Mouse (Mus musculus) neural tube, embryonic 12.5 days (tissue): ENCODE measurements around the gene Ccdc78. TPM values are rescaled to one million over a fixed set of nuclear protein-coding genes. Genes with fewer than 3 reads are reported as not detected.
A peak's percentile ranks its signal among the peaks of the same experiment; 100 is the strongest.

Experiments used
- ATAC-seq: fragments of 200-750 bp; cut with Nextera tagmentation; 2 replicates; pipeline ENCODE4 v1.8.0; 2017; ENCODE audit warnings: low read depth, mild to moderate bottlenecking, moderate TSS enrichment, moderate library complexity; ENCODE audit not compliant: low FRiP score
- H3K27ac ChIP-seq: fragments of 300-500 bp; sonication (generic); 2 replicates; pipeline ENCODE4 v1.5.1; 2016
- H3K27me3 ChIP-seq: fragments of 300-500 bp; sonication (generic); replicated peaks from 2 replicates; pipeline ENCODE4 v1.6.1; 2016; ENCODE audit warnings: mild to moderate bottlenecking
- H3K36me3 ChIP-seq: fragments of 300-500 bp; sonication (generic); 2 replicates; pipeline ENCODE4 v1.6.1; 2016; ENCODE audit warnings: mild to moderate bottlenecking
- H3K4me1 ChIP-seq: fragments of 300-500 bp; sonication (generic); 2 replicates; pipeline ENCODE4 v1.6.1; 2016
- H3K4me2 ChIP-seq: fragments of 300-500 bp; sonication (generic); replicated peaks from 2 replicates; pipeline ENCODE4 v1.6.1; 2016; ENCODE audit warnings: mild to moderate bottlenecking
- H3K4me3 ChIP-seq: fragments of 300-500 bp; sonication (generic); 2 replicates; pipeline ENCODE4 v1.5.1; 2016
- H3K9ac ChIP-seq: fragments of 300-500 bp; sonication (generic); 2 replicates; pipeline ENCODE4 v1.6.1; 2016; ENCODE audit warnings: mild to moderate bottlenecking
- H3K9me3 ChIP-seq: fragments of 300-500 bp; sonication (generic); 2 replicates; pipeline ENCODE4 v1.6.1; 2016; ENCODE audit warnings: mild to moderate bottlenecking
- WGBS: fragments of 180-500 bp; shearing (Covaris S2); methylation state at CpG from one replicate; pipeline ENCODE4 v1.1.7; 2016; 5-methylcytosine and 5-hydroxymethylcytosine counted together
- polyA plus RNA-seq: library from polyadenylated mRNA; unstranded; fragments of >200 nt; fragmentation: Nextera tagmentation; extraction: Ambion mirVana; gene quantifications from 2 replicates; pipeline ENCODE4 v1.2.1, GENCODE M21; 2016

The Ccdc78 gene
- polyA plus RNA-seq, 1 experiment from 2014 or later: 0.33 TPM

DNA sequence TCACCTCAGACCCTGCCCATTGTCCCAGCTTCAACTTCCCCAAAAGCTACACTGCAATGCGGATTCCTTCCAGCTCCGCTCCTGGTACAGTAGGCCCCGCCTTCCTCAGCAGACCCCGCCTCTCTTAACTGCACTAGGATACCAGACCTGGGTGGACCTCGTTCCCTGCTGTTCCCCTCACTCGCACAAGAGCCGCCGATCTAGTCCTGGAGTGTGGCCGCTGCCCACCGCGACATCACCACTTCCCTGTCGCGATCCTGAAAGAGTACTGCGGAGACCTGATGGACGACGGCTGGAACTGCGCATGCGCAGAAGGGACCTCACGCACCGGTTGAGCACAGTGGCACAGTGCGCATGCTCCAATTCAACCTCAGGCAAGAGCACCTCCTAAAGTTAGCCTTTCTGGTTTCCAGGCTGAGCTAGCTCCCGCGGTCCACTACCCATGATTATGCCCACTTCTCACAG is 1.1 kb upstream of the Ccdc78 start, which contains the start of gene Haghl:
TSS of gene Haghl (minus strand) at position 393 of the 465 bp plus-strand sequence.
- peaks cover 20% of the 10 kb centered on the region for H3K4me1 ChIP-seq
- ATAC-seq: peak; percentile 77
- peaks cover 61% of the 10 kb centered on the region for H3K36me3 ChIP-seq
- H3K4me2 ChIP-seq: peak within 1 kb of the TSS; percentile 78
- under 1% methylated on average over 23 of the region's 23 CpGs for WGBS
- H3K9ac ChIP-seq: peak within 1 kb of the TSS; percentile 54
- H3K9me3 ChIP-seq: no peaks in the 10 kb centered on the region
- H3K4me3 ChIP-seq: peak within 1 kb of the TSS; percentile 58
- no peaks in the 10 kb centered on the region for H3K27me3 ChIP-seq
- H3K27ac ChIP-seq: peak within 1 kb of the TSS; percentile 74

DNA sequence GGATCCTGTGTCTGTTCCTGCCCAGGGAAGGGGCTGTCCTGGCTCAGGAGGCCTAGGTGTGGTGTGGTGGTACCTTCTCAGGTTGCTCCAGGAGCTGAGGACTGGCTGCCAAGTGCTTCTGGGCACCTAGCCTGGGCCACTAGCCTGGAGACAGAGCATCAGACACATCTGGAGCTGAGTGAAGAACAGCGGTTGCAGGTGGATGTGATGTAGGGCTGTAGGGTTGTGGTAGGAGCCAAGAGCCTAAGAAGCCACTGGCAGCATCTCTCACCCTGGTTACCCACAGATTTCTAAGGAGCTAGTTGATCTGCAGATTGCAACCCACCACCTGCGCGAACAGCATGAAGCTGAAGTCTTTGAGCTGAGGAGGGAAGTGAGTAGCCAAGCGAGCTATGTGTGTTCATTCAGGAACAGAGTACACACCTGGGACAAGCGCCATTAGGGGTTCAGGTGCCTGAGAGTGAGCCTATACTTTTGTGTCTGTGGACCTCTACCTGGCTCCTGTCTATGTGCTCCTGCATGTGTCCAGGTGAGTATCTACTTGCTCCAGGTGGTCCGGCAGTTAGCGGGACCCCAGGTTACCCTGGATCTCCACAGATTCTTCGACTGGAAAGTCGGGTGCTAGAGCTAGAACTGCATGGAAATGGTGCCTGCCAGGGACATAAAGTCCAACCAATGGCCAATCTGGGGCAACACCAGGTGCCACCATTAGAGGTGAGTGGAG is 563 bp downstream of the Ccdc78 start:
- H3K9ac ChIP-seq: no peak overlapping the region
- peaks cover 34% of the 10 kb centered on the region for H3K4me1 ChIP-seq
- ATAC-seq: no peak
- no peak overlapping the region for H3K4me3 ChIP-seq
- H3K27me3 ChIP-seq: no peaks in the 10 kb centered on the region
- H3K9me3 ChIP-seq: no peaks in the 10 kb centered on the region
- no peak overlapping the region for H3K4me2 ChIP-seq
- H3K27ac ChIP-seq: no peak overlapping the region
- WGBS: 90% methylated on average over 9 of the region's 9 CpGs
- peaks cover 44% of the 10 kb centered on the region for H3K36me3 ChIP-seq

DNA sequence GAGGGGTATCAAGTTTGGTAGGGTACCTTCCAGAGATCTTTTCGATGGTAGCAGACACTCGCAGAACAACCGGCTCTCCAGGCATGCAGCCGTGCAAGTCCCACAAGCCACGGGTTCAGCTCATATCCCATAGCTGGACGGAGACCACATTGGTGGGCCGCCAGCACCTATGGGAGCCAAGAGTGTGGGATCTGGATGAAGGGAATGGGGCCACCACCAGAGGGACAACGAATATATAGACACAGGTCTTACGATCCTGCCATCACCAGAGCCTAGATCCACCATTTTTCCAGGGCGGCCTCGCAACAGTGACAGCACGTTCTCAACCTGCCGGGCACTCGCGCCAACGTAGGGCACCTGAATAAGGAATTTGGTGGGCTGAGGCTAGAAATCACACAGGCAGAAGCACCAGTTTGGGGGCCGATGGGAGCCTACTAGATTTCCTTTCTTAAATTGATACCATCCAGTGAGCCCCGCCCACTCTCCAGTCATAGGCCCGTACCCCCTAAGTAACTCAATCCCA is 5.0 kb downstream of the Ccdc78 start:
- Histone ChIP-seq H3K4me3 (peak overlapping the region; percentile 72), H3K4me1 (peaks cover 54% of the 10 kb centered on the region), H3K9me3 (no peaks in the 10 kb centered on the region), H3K27ac (peak overlapping the region; percentile 79; the same call in 1 of the 2 replicates), H3K9ac (peak overlapping the region; percentile 79), H3K4me2 (peak overlapping the region; percentile 95), H3K36me3 (peaks cover 23% of the 10 kb centered on the region), H3K27me3 (no peaks in the 10 kb centered on the region)
- ATAC-seq: no peak
- 28% methylated on average over 19 of the region's 19 CpGs for WGBS

DNA sequence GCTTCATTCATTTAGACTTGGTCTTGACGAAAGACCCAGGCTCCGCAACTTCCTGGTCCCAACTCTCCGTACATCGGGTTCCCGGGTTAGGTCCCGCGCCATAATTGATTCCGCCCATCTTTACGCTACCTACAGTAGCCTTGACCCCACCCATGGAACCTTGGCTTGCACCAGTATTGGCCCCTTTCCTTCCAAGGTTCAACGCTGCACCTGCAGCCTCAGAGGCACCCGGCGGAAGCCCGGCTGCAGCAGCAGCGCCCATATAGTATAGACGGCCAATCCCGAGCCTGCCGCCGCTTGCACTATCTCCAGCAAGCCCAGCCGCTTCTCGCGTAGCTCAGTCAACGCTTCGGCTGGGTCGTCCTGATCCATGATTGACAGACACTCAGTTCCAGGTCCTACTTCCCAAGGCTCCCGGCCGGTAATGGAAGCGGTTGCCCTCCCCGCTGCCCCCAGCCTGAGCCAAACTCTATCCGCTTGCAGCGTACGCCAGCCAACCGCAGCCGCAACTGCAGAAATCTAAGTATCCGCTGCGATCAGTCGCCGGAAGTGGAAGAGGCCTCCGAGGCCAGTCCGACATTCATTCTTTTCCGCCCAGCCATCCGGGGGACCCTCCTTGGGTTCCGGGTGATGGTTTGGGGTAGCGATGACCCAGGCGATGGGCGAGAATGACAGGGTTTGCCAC is 5.6 kb downstream of the Ccdc78 start:
- Histone ChIP-seq H3K9me3 (no peaks in the 10 kb centered on the region), H3K27ac (peak overlapping the region; percentile 79), H3K36me3 (peaks cover 23% of the 10 kb centered on the region), H3K9ac (peak overlapping the region; percentile 79), H3K4me2 (peak overlapping the region; percentile 95), H3K4me3 (peak overlapping the region; percentile 72), H3K27me3 (no peaks in the 10 kb centered on the region), H3K4me1 (peaks cover 56% of the 10 kb centered on the region)
- whole genome bisulfite sequencing: under 1% methylated on average over 45 of the region's 45 CpGs
- peak; percentile 32; the same call in 1 of the 2 replicates for ATAC-seq

DNA sequence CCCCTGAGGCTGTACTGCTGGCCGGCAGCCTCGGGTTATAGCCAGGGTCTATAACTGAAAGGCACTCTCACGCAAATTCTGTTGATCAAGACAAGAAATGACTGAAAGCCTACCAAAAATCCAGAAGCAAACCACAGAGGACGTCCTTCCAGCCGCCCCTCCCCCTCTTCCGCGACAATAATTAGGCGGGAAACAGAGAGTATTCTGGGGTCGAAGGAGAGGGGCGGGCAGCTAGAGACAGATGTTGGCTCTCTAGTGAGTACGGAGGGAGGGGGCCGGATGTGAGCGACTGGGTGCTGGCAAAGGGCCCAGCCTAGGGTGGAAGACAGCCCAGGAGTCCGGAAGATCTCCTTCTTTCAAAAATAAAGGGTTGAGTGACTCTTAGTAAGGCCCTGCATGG is 6.2 kb downstream of the Ccdc78 start, which contains the start of gene Fam173a:
TSS of gene Fam173a (minus strand) at position 287 of the 400 bp plus-strand sequence.
- peaks cover 19% of the 10 kb centered on the region for H3K36me3 ChIP-seq
- peak within 1 kb of the TSS; percentile 79 for H3K27ac ChIP-seq
- H3K4me2 ChIP-seq: peak within 1 kb of the TSS; percentile 95
- ATAC-seq: peak; percentile 26
- peaks cover 62% of the 10 kb centered on the region for H3K4me1 ChIP-seq
- peak within 1 kb of the TSS; percentile 79 for H3K9ac ChIP-seq
- WGBS: 0% methylated on average over 14 of the region's 14 CpGs
- no peaks in the 10 kb centered on the region for H3K9me3 ChIP-seq
- no peaks in the 10 kb centered on the region for H3K27me3 ChIP-seq
- peak within 1 kb of the TSS; percentile 72 for H3K4me3 ChIP-seq

DNA sequence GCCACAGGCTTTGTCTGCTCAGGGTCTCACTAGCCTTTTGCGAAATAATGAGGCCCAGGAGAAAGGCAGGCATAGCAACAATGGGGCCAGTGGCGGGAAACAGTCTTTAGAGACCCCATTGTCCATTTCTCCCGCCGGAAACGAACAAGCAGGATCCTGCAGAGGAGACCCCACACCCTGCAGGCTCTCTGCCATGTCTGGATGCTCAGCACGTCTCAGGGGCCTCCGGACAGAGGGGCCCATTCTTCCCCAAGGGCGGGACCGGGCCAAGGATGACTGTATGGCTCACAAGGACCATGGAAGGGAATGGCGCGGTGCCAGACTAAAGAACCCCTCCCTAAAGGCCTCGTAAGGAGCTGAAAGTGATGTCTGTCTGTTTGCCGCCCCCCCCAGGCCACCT is 7.8 kb downstream of the Ccdc78 start:
- Histone ChIP-seq H3K36me3 (peaks cover 7% of the 10 kb centered on the region), H3K4me3 (no peak overlapping the region), H3K4me2 (peak overlapping the region; percentile 95), H3K4me1 (peaks cover 62% of the 10 kb centered on the region), H3K9ac (peak overlapping the region; percentile 72; the same call in 1 of the 2 replicates), H3K9me3 (no peaks in the 10 kb centered on the region), H3K27me3 (no peaks in the 10 kb centered on the region), H3K27ac (peak overlapping the region; percentile 33; the same call in 1 of the 2 replicates)
- no peak for ATAC-seq
- 21% methylated on average over 13 of the region's 13 CpGs for WGBS

DNA sequence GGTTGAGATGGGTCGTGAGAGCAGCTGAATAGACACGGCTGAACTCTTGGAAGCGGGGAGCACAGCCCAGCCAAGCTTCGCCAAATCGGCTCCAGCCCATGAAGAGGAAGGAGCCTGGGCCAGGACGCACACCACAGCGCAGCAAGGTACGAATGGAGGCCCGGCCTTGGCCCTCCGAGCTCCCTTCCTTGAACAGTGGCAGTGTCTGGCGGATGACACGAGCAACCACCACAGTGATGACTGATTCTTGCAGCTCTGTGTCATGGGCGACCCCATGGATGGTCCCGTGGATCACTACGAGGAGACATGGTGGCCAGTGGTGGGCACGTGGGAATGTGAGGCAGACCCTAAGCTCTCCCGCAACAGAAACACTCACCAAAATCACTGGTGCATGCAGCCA is 8.6 kb downstream of the Ccdc78 start:
- 49% methylated on average over 17 of the region's 17 CpGs for WGBS
- Histone ChIP-seq H3K9ac (peak overlapping the region; percentile 72), H3K27ac (peak overlapping the region; percentile 34), H3K4me3 (peak overlapping the region; percentile 80), H3K4me1 (peaks cover 62% of the 10 kb centered on the region), H3K36me3 (no peaks in the 10 kb centered on the region), H3K4me2 (peak overlapping the region; percentile 95), H3K27me3 (no peaks in the 10 kb centered on the region), H3K9me3 (no peaks in the 10 kb centered on the region)
- ATAC-seq: no peak

DNA sequence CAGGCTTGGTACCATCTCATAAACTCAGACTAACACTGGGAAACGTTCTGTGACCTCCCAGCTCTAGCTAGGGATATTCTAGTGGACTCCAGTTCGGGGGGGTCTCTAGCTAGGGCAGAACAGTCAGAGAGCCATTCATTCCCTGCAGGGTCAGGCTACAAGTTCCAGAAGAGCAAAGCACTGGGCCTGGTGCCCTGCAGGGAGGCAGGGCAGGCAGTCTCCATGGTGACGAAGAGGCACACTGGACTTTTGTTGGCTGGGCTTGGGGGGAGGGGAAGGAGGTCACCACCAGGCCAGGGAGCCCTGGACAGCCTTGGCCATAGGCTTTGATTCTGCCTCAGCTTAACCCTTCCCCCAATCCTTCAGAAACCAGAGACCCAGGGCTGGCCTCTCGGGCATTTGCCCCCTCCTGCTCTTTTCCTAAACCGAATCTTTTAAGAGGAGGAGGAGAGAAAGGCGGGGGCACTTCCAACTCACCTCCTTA is 9.3 kb downstream of the Ccdc78 start, which contains the start of gene AC134908.4:
TSS of gene AC134908.4 (minus strand) at position 51 of the 484 bp plus-strand sequence.
- WGBS: under 1% methylated on average over 6 of the region's 6 CpGs
- no peak for ATAC-seq
- Histone ChIP-seq H3K36me3 (no peaks in the 10 kb centered on the region), H3K9ac (peak within 1 kb of the TSS; percentile 72), H3K4me1 (peaks cover 59% of the 10 kb centered on the region), H3K4me2 (peak within 1 kb of the TSS; percentile 95), H3K9me3 (no peaks in the 10 kb centered on the region), H3K27ac (peak within 1 kb of the TSS; percentile 47), H3K4me3 (peak within 1 kb of the TSS; percentile 80), H3K27me3 (no peaks in the 10 kb centered on the region)

DNA sequence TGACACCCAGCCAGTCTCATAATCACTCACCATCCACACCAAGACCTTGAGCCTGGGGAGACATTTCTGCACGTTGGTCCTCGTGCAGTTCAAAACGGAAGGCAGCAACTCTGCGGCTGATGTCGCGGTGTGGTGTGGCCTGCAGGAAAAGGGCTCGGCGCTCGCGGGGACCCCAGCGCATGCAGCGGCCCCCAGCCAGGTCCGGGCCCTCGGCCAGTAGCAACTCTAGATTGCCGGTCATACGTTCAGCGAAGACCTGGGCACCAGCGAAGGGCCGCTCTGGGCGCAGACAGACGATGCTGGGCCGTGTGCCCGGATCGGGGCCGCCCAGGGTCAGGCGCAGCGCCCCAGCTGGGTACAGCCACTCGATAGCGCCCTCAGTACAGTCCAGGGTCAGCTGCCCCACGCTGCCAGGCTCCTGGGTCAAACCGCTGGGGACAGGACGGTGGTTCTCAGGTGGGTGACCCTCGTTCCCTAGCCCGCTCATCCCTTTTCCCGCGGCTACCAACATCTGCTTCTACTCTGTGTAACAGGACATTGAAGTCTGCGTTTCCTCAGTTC is 9.9 kb downstream of the Ccdc78 start:
- Histone ChIP-seq H3K27me3 (no peaks in the 10 kb centered on the region), H3K27ac (peak overlapping the region; percentile 47), H3K4me2 (peak overlapping the region; percentile 95), H3K36me3 (no peaks in the 10 kb centered on the region), H3K4me3 (peak overlapping the region; percentile 80), H3K4me1 (peaks cover 52% of the 10 kb centered on the region), H3K9me3 (no peaks in the 10 kb centered on the region), H3K9ac (peak overlapping the region; percentile 72)
- under 1% methylated on average over 37 of the region's 37 CpGs for WGBS
- ATAC-seq: 0 out of 2 replicates have a peak, but pooled peaks have one; percentile 5

DNA sequence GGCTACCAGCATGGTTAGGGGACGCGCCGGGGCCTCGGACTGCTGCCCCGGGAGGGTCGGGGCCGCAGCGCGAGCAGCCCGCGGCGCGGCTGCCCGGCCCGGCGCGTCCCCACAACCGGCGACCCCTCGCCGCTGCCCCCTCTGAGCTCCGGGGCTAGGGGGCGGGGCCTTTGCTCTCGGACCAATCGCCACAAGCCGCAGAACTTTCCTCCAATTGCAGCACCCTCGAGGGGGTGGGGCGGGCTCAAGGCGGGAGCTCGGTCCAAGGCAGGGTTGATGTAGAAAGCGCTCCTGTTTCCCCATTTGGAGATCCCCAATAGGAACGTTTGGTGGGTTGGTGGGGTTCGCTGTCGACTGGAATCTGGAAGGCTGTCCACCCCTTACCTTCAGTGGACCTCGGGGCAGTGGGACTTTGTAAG is 10.6 kb downstream of the Ccdc78 start, which contains the start of gene Metrn:
TSS of gene Metrn (minus strand) at position 186 of the 419 bp plus-strand sequence.
- Histone ChIP-seq H3K27ac (peak within 1 kb of the TSS; percentile 47), H3K36me3 (no peaks in the 10 kb centered on the region), H3K9ac (peak within 1 kb of the TSS; percentile 72), H3K9me3 (no peaks in the 10 kb centered on the region), H3K4me2 (peak within 1 kb of the TSS; percentile 95), H3K27me3 (no peaks in the 10 kb centered on the region), H3K4me3 (peak within 1 kb of the TSS; percentile 80), H3K4me1 (peaks cover 49% of the 10 kb centered on the region)
- peak; percentile 44; the same call in 1 of the 2 replicates for ATAC-seq
- under 1% methylated on average over 35 of the region's 35 CpGs for WGBS

DNA sequence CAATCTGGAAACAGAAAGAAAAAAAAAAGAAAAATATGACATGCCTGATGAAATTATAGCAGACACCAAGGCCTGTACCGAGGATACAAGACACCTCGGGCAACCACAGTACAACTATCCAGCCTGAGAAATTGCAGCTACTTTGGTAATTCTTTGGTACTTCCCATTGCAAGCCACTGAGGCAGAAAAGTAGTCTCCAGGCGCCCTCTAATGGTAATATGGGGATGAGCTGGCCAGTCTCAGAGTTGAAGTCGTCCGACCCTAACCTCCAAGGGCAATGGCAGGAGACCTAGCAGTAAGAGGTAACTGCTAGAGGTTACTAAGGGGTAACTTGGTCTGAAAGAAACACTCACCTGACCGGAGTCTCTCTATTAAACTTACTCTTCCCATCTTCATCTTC is 14.6 kb downstream of the Ccdc78 start:
- H3K27ac ChIP-seq: no peak overlapping the region
- no peak overlapping the region for H3K4me3 ChIP-seq
- H3K9ac ChIP-seq: no peak overlapping the region
- H3K9me3 ChIP-seq: no peaks in the 10 kb centered on the region
- ATAC-seq: no peak
- H3K4me2 ChIP-seq: no peak overlapping the region
- no peaks in the 10 kb centered on the region for H3K27me3 ChIP-seq
- H3K4me1 ChIP-seq: peaks cover 32% of the 10 kb centered on the region
- H3K36me3 ChIP-seq: no peaks in the 10 kb centered on the region
- 9% methylated on average over 6 of the region's 6 CpGs for WGBS
